Mouse (Mus musculus): ENCODE measurements around the gene Ppp2r1b. TPM values are rescaled to one million over a fixed set of nuclear protein-coding genes. Genes with fewer than 3 reads are reported as not detected.

Gene Ppp2r1b
- polyA plus RNA-seq, 1 experiment = 12.9 TPM

DNA sequence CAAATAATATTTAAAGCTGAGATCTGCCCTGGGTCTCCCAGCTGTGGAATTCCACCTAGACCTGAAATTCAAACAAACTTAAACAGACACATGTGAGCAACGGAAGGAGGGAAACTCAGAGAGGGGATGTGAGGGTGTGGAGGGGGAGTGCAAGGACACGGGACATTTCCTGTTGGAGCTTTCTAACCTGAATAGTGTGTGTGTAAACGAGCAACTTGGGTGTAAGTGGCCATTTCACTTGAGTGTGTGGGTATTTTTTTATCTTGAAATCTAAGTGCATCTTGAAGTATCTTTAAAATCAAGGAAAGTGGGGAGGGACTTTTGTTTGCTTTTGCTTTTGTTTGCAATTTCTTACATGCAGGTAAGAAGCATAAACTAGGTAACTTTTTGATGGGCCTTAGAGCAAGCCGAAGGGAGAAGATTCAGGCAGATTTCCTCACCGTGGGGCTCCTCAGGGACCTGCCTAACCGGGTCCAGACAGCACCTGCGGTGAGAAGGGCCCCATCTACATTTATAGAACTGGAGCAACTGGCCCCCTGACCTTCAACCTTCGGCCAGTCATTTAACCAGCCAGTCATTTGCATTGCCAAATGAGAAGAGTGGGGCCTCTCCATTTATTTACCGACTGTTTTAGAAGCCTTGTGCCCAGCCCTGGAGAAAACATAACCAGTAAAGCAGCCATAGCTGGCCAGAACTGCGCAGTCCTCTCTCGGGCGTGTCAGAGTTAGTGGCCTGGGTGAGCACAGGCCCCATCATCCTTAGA, 2.7 kb downstream of the Ppp2r1b start:
- H3K4me3 ChIP-seq = no peak overlapping the region
- TF ChIP-seq MYOD1 (IDR thresholded peaks at IDR 0.05; ENCODE audit: control insufficient read depth in 1 of 3, insufficient read length in 2 of 3, low read depth in 2 of 3) (no peak), MAX (IDR thresholded peaks at IDR 0.05; ENCODE audit: low read depth) (no peak), MYOG (IDR thresholded peaks at IDR 0.05; ENCODE audit: control insufficient read depth in 1 of 3, insufficient read depth in 1 of 3, insufficient read length in 2 of 3, low read depth in 2 of 3) (no peak)
- H3K27me3 ChIP-seq (ENCODE audit: control insufficient read depth, insufficient read depth, insufficient read length) = no peaks in the 10 kb centered on the region
- no peaks in the 10 kb centered on the region for H3K79me2 ChIP-seq (ENCODE audit: control insufficient read depth, insufficient read depth)
- no peaks in the 10 kb centered on the region for H3K36me3 ChIP-seq (ENCODE audit: control insufficient read depth, insufficient read depth)
- H3ac ChIP-seq (ENCODE audit: control insufficient read depth, insufficient read length) = no peak overlapping the region
- no peak overlapping the region for H3K4me2 ChIP-seq (ENCODE audit: low read depth)

DNA sequence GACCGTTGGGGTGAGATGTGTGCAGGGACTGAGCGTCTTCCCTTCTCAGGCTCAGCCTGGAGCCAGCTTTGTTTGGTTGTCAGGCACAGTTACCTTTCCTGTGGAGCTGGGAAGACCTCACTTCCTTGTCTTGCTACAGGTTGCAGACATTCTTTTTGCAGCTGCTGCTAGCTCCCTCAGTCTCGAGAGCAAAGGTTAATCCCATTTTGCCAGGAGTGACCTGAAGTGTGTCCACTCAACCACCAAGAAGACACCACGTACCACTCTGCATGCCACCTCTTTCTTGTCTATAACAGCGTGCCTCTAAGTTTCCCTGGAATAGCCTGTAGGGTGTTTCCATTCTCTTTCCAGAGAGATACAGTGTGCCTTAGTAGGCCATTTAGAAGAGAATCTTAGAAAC, 3.7 kb downstream of the Ppp2r1b start:
- no peaks in the 10 kb centered on the region for H3K36me3 ChIP-seq (ENCODE audit: control insufficient read depth, insufficient read depth)
- TF ChIP-seq POLR2AphosphoS2 (IDR thresholded peaks at IDR 0.05; ENCODE audit: insufficient read length, low read depth) = peak; percentile 40
- TF ChIP-seq MYOD1 (IDR thresholded peaks at IDR 0.05; ENCODE audit: control insufficient read depth in 1 of 3, insufficient read length in 2 of 3, low read depth in 2 of 3) = no peak
- TF ChIP-seq POLR2A (IDR thresholded peaks at IDR 0.05; ENCODE audit: insufficient read length, low read depth) = no peak
- TF ChIP-seq TCF3 (IDR thresholded peaks at IDR 0.05; ENCODE audit: insufficient read length, low read depth) = no peak
- TF ChIP-seq MYOG (IDR thresholded peaks at IDR 0.05; ENCODE audit: control insufficient read depth in 1 of 3, insufficient read depth in 1 of 3, insufficient read length in 2 of 3, low read depth in 2 of 3) = no peak
- no peak for TF ChIP-seq CEBPB (IDR thresholded peaks at IDR 0.05; ENCODE audit: insufficient read depth, poor library complexity, severe bottlenecking)
- TF ChIP-seq USF1 (IDR thresholded peaks at IDR 0.05; ENCODE audit: low read depth) = no peak
- no peak overlapping the region for H3K4me2 ChIP-seq (ENCODE audit: low read depth)
- no peak overlapping the region for H3ac ChIP-seq (ENCODE audit: control insufficient read depth, insufficient read length)
- no peak overlapping the region for H3K4me3 ChIP-seq
- H3K79me2 ChIP-seq (ENCODE audit: control insufficient read depth, insufficient read depth) = no peaks in the 10 kb centered on the region
- no peaks in the 10 kb centered on the region for H3K27me3 ChIP-seq (ENCODE audit: control insufficient read depth, insufficient read depth, insufficient read length)

DNA sequence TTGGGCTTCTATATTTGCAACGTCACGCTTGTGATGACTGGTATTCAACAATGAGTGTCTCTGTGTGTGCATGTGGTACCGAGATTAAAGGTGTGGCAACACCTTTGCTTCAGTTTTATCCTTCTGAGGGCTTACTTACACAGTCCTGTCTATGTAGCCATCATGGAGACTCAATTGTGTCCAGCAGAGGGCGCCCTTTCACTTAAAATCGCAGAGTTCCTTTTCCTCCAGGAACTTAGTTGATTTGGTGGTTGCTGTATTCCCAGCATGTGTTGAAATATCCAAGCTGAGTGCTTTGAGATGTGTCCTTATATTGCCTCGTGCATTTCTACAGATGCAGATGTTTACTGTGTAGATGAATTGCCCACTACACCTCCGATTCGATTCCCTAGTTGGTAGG, 4.1 kb downstream of the Ppp2r1b start:
- no peak overlapping the region for H3K4me3 ChIP-seq
- H3ac ChIP-seq (ENCODE audit: control insufficient read depth, insufficient read length) = no peak overlapping the region
- no peaks in the 10 kb centered on the region for H3K27me3 ChIP-seq (ENCODE audit: control insufficient read depth, insufficient read depth, insufficient read length)
- no peak overlapping the region for H3K4me2 ChIP-seq (ENCODE audit: low read depth)
- H3K36me3 ChIP-seq (ENCODE audit: control insufficient read depth, insufficient read depth) = no peaks in the 10 kb centered on the region
- no peaks in the 10 kb centered on the region for H3K79me2 ChIP-seq (ENCODE audit: control insufficient read depth, insufficient read depth)
- TF ChIP-seq USF1 (IDR thresholded peaks at IDR 0.05; ENCODE audit: low read depth) = no peak
- TF ChIP-seq TCF3 (IDR thresholded peaks at IDR 0.05; ENCODE audit: insufficient read length, low read depth) = no peak
- no peak for TF ChIP-seq POLR2A (IDR thresholded peaks at IDR 0.05; ENCODE audit: insufficient read length, low read depth)
- no peak for TF ChIP-seq REST (IDR thresholded peaks at IDR 0.05; ENCODE audit: insufficient read depth, insufficient read length)
- no peak for TF ChIP-seq POLR2AphosphoS2 (IDR thresholded peaks at IDR 0.05; ENCODE audit: insufficient read length, low read depth)
- no peak for TF ChIP-seq SRF (IDR thresholded peaks at IDR 0.05; ENCODE audit: control insufficient read depth, insufficient read length, low read depth)
- TF ChIP-seq TCF12 (IDR thresholded peaks at IDR 0.05; ENCODE audit: insufficient read depth, poor library complexity, severe bottlenecking) = no peak

DNA sequence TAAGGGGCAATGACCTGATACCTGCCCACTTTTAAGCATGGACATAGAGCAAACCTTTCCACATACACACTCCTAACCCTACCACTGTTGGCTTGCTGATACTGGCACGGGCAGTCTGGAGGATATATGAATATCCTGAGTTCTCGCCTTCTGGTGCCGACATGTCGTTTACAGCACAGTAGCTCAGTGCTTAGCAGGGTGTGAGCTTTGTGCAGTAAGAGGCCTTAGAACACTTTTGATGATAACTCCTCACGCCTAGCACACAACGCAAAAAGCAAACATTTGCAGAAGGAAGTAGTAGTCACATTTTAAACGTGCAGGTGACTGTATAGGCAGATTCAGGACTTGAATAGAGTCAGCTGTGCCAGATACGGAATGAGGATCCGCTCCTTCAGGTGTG, 4.7 kb downstream of the Ppp2r1b start:
- Histone ChIP-seq H3K36me3 (ENCODE audit: control insufficient read depth, insufficient read depth) (no peaks in the 10 kb centered on the region), H3K4me3 (no peak overlapping the region), H3K27me3 (ENCODE audit: control insufficient read depth, insufficient read depth, insufficient read length) (no peaks in the 10 kb centered on the region), H3ac (ENCODE audit: control insufficient read depth, insufficient read length) (no peak overlapping the region), H3K4me2 (ENCODE audit: low read depth) (no peak overlapping the region), H3K79me2 (ENCODE audit: control insufficient read depth, insufficient read depth) (no peaks in the 10 kb centered on the region)
- TF ChIP-seq REST (IDR thresholded peaks at IDR 0.05; ENCODE audit: insufficient read depth, insufficient read length) (no peak), SRF (IDR thresholded peaks at IDR 0.05; ENCODE audit: control insufficient read depth, insufficient read length, low read depth) (no peak), MYOD1 (IDR thresholded peaks at IDR 0.05; ENCODE audit: control insufficient read depth in 1 of 3, insufficient read length in 2 of 3, low read depth in 2 of 3) (no peak), TCF3 (IDR thresholded peaks at IDR 0.05; ENCODE audit: insufficient read length, low read depth) (no peak), MYOG (IDR thresholded peaks at IDR 0.05; ENCODE audit: control insufficient read depth in 1 of 3, insufficient read depth in 1 of 3, insufficient read length in 2 of 3, low read depth in 2 of 3) (no peak), MAX (IDR thresholded peaks at IDR 0.05; ENCODE audit: low read depth) (no peak), POLR2AphosphoS2 (IDR thresholded peaks at IDR 0.05; ENCODE audit: insufficient read length, low read depth) (no peak), TCF12 (IDR thresholded peaks at IDR 0.05; ENCODE audit: insufficient read depth, poor library complexity, severe bottlenecking) (no peak)

DNA sequence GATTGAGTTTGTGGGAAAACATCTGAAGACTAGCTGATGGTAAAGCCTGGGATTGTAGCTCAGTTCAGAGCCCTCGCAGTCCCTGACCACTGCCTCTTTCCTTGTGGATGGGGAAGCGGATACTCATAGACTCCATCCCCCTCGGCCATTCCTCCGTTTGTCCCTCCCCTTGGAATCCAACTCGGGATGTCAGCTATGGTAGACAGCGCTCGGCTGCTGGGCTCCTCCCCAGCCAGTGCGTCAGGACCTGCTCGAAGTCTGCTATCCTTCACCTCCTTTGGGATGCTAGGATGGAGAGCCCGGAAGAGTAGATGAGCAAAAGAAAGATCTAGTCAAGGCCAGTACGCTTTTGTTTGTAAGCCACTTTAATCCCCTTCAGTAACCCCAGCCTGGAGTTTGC, 5.2 kb downstream of the Ppp2r1b start:
- Histone ChIP-seq H3K4me2 (ENCODE audit: low read depth) (no peak overlapping the region), H3K36me3 (ENCODE audit: control insufficient read depth, insufficient read depth) (no peaks in the 10 kb centered on the region), H3K4me3 (no peak overlapping the region), H3K27me3 (ENCODE audit: control insufficient read depth, insufficient read depth, insufficient read length) (no peaks in the 10 kb centered on the region), H3K79me2 (ENCODE audit: control insufficient read depth, insufficient read depth) (no peaks in the 10 kb centered on the region), H3ac (ENCODE audit: control insufficient read depth, insufficient read length) (no peak overlapping the region)
- no peak for TF ChIP-seq TCF12 (IDR thresholded peaks at IDR 0.05; ENCODE audit: insufficient read depth, poor library complexity, severe bottlenecking)
- TF ChIP-seq MAX (IDR thresholded peaks at IDR 0.05; ENCODE audit: low read depth) = no peak
- TF ChIP-seq E2F4 (IDR thresholded peaks at IDR 0.05; ENCODE audit: insufficient read depth) = no peak
- no peak for TF ChIP-seq MYOG (IDR thresholded peaks at IDR 0.05; ENCODE audit: control insufficient read depth in 1 of 3, insufficient read depth in 1 of 3, insufficient read length in 2 of 3, low read depth in 2 of 3)
- TF ChIP-seq MYOD1 (IDR thresholded peaks at IDR 0.05; ENCODE audit: control insufficient read depth in 1 of 3, insufficient read length in 2 of 3, low read depth in 2 of 3) = no peak
- no peak for TF ChIP-seq REST (IDR thresholded peaks at IDR 0.05; ENCODE audit: insufficient read depth, insufficient read length)
- TF ChIP-seq USF1 (IDR thresholded peaks at IDR 0.05; ENCODE audit: low read depth) = no peak
- no peak for TF ChIP-seq CEBPB (IDR thresholded peaks at IDR 0.05; ENCODE audit: insufficient read depth, poor library complexity, severe bottlenecking)
- no peak for TF ChIP-seq TCF3 (IDR thresholded peaks at IDR 0.05; ENCODE audit: insufficient read length, low read depth)
- TF ChIP-seq SRF (IDR thresholded peaks at IDR 0.05; ENCODE audit: control insufficient read depth, insufficient read length, low read depth) = no peak
